In the genomic region with DNA sequence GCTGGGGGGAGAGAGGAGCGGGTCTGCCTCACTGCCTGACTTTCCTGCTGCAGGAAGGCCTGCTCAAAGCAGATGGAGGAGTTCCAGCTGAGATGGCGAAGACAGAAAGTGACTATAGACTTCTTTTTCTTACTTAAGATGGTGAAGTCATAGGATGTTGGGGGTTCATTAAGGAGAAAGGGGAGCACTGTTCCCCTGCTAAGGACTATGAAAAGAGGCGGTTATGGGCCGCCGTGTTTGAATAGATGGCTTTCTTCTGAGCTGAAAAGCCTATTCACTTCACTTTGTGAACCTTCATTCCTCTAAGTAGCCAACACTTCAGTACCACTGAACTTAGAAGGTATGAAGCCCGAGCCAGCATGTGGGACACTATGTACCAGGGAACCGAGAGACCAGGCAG, we compare ENCODE assay signal across 13 mouse cellular contexts. TPM values are rescaled to one million over a fixed set of nuclear protein-coding genes. Genes with fewer than 3 reads are reported as not detected.
DNase-seq lines count a peak whose midpoint lies in the region; ATAC-seq and TF ChIP-seq lines count a peak whose summit lies in the region.
"Had no signal": no experiment of that assay in that cellular context is flagged by ENCODE, and none has a peak within 500 bp of the region (broad histone marks: within the 10 kb centered on the region; RNA-seq: fewer than 3 reads in every experiment).

No protein-coding gene starts in this region.

- no peak for DNase-seq in hindbrain, postnatal 0 days (ENCODE audit: low spot score)
- DNase-seq in brain, embryonic 14.5 days (ENCODE audit: low read depth): peak; percentile 26
- DNase-seq in limb, embryonic 14.5 days (ENCODE audit: low spot score): no peak

- 0 out of 2 replicates have a peak, but pooled peaks have one; percentile 19 for ATAC-seq in forebrain, embryonic 13.5 days
- ATAC-seq in forebrain, embryonic 12.5 days (ENCODE audit: low FRiP score): no peak
- peak; percentile 58; the same call in 1 of the 2 replicates for ATAC-seq in hindbrain, postnatal 0 days
- no peak for ATAC-seq in hindbrain, embryonic 13.5 days (ENCODE audit: low FRiP score)
- ATAC-seq in limb, embryonic 14.5 days (ENCODE audit: low FRiP score, low read depth): no peak
- no peak for ATAC-seq in kidney, embryonic 16.5 days (ENCODE audit: low FRiP score, low TSS enrichment)
- ATAC-seq: activated CD4-positive, CD25-positive, alpha-beta regulatory T cell, adult 4 months; forebrain, embryonic 15.5 days; intestine, postnatal 0 days; Patski had no signal

- H3K36me3 ChIP-seq in forebrain, embryonic 13.5 days (ENCODE audit: poor library complexity, severe bottlenecking): no peaks in the 10 kb centered on the region
- H3K36me3 ChIP-seq in forebrain, embryonic 12.5 days (replicated peaks): no peaks in the 10 kb centered on the region
- H3K36me3 ChIP-seq in hindbrain, postnatal 0 days (ENCODE audit: insufficient read depth, low read length): no peaks in the 10 kb centered on the region
- no peaks in the 10 kb centered on the region for H3K36me3 ChIP-seq in hindbrain, embryonic 13.5 days
- H3K36me3 ChIP-seq in limb, embryonic 14.5 days (ENCODE audit: control insufficient read depth, insufficient read depth, low read length): no peaks in the 10 kb centered on the region
- H3K36me3 ChIP-seq in kidney, embryonic 16.5 days (ENCODE audit: insufficient read depth, low read length): no peaks in the 10 kb centered on the region
- H3K36me3 ChIP-seq: forebrain, embryonic 15.5 days; heart, embryonic 13.5 days had no signal

- H3K9me3 ChIP-seq in forebrain, embryonic 13.5 days (replicated peaks): no peaks in the 10 kb centered on the region
- no peaks in the 10 kb centered on the region for H3K9me3 ChIP-seq in forebrain, embryonic 12.5 days
- no peaks in the 10 kb centered on the region for H3K9me3 ChIP-seq in hindbrain, postnatal 0 days (ENCODE audit: low read length)
- no peaks in the 10 kb centered on the region for H3K9me3 ChIP-seq in hindbrain, embryonic 13.5 days
- H3K9me3 ChIP-seq in limb, embryonic 14.5 days (ENCODE audit: control insufficient read depth, low read length): no peaks in the 10 kb centered on the region
- H3K9me3 ChIP-seq in kidney, embryonic 16.5 days (ENCODE audit: low read length): no peaks in the 10 kb centered on the region
- H3K9me3 ChIP-seq: forebrain, embryonic 15.5 days; heart, embryonic 13.5 days had no signal

- no peak overlapping the region for H3K27ac ChIP-seq in forebrain, embryonic 13.5 days
- no peak overlapping the region for H3K27ac ChIP-seq in forebrain, embryonic 12.5 days
- H3K27ac ChIP-seq in hindbrain, postnatal 0 days: no peak overlapping the region
- no peak overlapping the region for H3K27ac ChIP-seq in hindbrain, embryonic 13.5 days
- H3K27ac ChIP-seq in limb, embryonic 14.5 days (replicated peaks; ENCODE audit: low read depth, low read length): 0 out of 2 replicates have a peak overlapping the region, but pooled peaks have one; percentile 19
- no peak overlapping the region for H3K27ac ChIP-seq in kidney, embryonic 16.5 days (ENCODE audit: low read length)
- H3K27ac ChIP-seq: forebrain, embryonic 15.5 days; heart, embryonic 13.5 days had no signal

- no peak for TF ChIP-seq POLR2A in brain, embryonic 14.5 days (IDR thresholded peaks at IDR 0.05; ENCODE audit: borderline replicate concordance, extremely low read depth, insufficient read depth, insufficient read length, poor library complexity, severe bottlenecking)
- TF ChIP-seq POLR2A in limb, embryonic 14.5 days (IDR thresholded peaks at IDR 0.05; ENCODE audit: borderline replicate concordance, extremely low read depth, insufficient read depth, insufficient read length): no peak

- no peak overlapping the region for H3K4me2 ChIP-seq in forebrain, embryonic 13.5 days
- no peak overlapping the region for H3K4me2 ChIP-seq in forebrain, embryonic 12.5 days
- H3K4me2 ChIP-seq in hindbrain, postnatal 0 days (ENCODE audit: low read depth, low read length): no peak overlapping the region
- H3K4me2 ChIP-seq in hindbrain, embryonic 13.5 days: no peak overlapping the region
- no peak overlapping the region for H3K4me2 ChIP-seq in limb, embryonic 14.5 days (replicated peaks; ENCODE audit: low read depth, low read length, severe bottlenecking)
- no peak overlapping the region for H3K4me2 ChIP-seq in kidney, embryonic 16.5 days (replicated peaks; ENCODE audit: low read depth, low read length)
- H3K4me2 ChIP-seq: forebrain, embryonic 15.5 days; heart, embryonic 13.5 days had no signal

- no peaks in the 10 kb centered on the region for H3K27me3 ChIP-seq in forebrain, embryonic 13.5 days
- H3K27me3 ChIP-seq in forebrain, embryonic 12.5 days: no peaks in the 10 kb centered on the region; the same call in 1 of the 2 replicates
- no peaks in the 10 kb centered on the region for H3K27me3 ChIP-seq in hindbrain, postnatal 0 days (ENCODE audit: insufficient read depth, low read length)
- no peaks in the 10 kb centered on the region for H3K27me3 ChIP-seq in hindbrain, embryonic 13.5 days
- H3K27me3 ChIP-seq in limb, embryonic 14.5 days (ENCODE audit: control insufficient read depth, insufficient read depth, low read length): no peaks in the 10 kb centered on the region
- H3K27me3 ChIP-seq in kidney, embryonic 16.5 days (ENCODE audit: insufficient read depth, low read length): no peaks in the 10 kb centered on the region
- H3K27me3 ChIP-seq: CH12.LX; forebrain, embryonic 15.5 days; heart, embryonic 13.5 days had no signal

- peaks cover 20% of the 10 kb centered on the region for H3K4me1 ChIP-seq in forebrain, embryonic 13.5 days
- peaks cover 12% of the 10 kb centered on the region for H3K4me1 ChIP-seq in forebrain, embryonic 12.5 days
- no peaks in the 10 kb centered on the region; the same call in 1 of the 2 replicates for H3K4me1 ChIP-seq in hindbrain, postnatal 0 days (ENCODE audit: insufficient read depth, low read length)
- no peaks in the 10 kb centered on the region for H3K4me1 ChIP-seq in hindbrain, embryonic 13.5 days (replicated peaks)
- no peaks in the 10 kb centered on the region for H3K4me1 ChIP-seq in limb, embryonic 14.5 days (ENCODE audit: control insufficient read depth, insufficient read depth, low read length)
- no peaks in the 10 kb centered on the region for H3K4me1 ChIP-seq in kidney, embryonic 16.5 days (ENCODE audit: insufficient read depth, low read length)

- 11% methylated on average over 7 of the region's 7 CpGs for whole genome bisulfite sequencing in forebrain, embryonic 13.5 days
- 13% methylated on average over 7 of the region's 7 CpGs for WGBS in forebrain, embryonic 12.5 days
- 30% methylated on average over 7 of the region's 7 CpGs for WGBS in hindbrain, postnatal 0 days
- WGBS in hindbrain, embryonic 13.5 days: 35% methylated on average over 7 of the region's 7 CpGs
- WGBS in limb, embryonic 14.5 days: 71% methylated on average over 7 of the region's 7 CpGs
- 75% methylated on average over 7 of the region's 7 CpGs for WGBS in kidney, embryonic 16.5 days

- no peak for TF ChIP-seq CTCF in hindbrain, postnatal 0 days (IDR thresholded peaks at IDR 0.05; ENCODE audit: low read depth)
- no peak for TF ChIP-seq CTCF in brain, embryonic 14.5 days (IDR thresholded peaks at IDR 0.05; ENCODE audit: borderline replicate concordance, extremely low read depth, insufficient read depth, insufficient read length)

- no peak overlapping the region for H3K9ac ChIP-seq in forebrain, embryonic 13.5 days
- no peak overlapping the region for H3K9ac ChIP-seq in forebrain, embryonic 12.5 days
- H3K9ac ChIP-seq in hindbrain, postnatal 0 days (replicated peaks; ENCODE audit: low read length): no peak overlapping the region
- no peak overlapping the region for H3K9ac ChIP-seq in hindbrain, embryonic 13.5 days
- H3K9ac ChIP-seq in limb, embryonic 14.5 days (ENCODE audit: low read depth, low read length, severe bottlenecking): no peak overlapping the region
- no peak overlapping the region for H3K9ac ChIP-seq in kidney, embryonic 16.5 days (replicated peaks; ENCODE audit: low read length)
- H3K9ac ChIP-seq: forebrain, embryonic 15.5 days; heart, embryonic 13.5 days had no signal

- no peak overlapping the region for H3K4me3 ChIP-seq in forebrain, embryonic 13.5 days
- H3K4me3 ChIP-seq in forebrain, embryonic 12.5 days (replicated peaks): no peak overlapping the region
- no peak overlapping the region for H3K4me3 ChIP-seq in hindbrain, postnatal 0 days (ENCODE audit: low read length)
- H3K4me3 ChIP-seq in hindbrain, embryonic 13.5 days: no peak overlapping the region
- no peak overlapping the region for H3K4me3 ChIP-seq in limb, embryonic 14.5 days (replicated peaks; ENCODE audit: low read length)
- no peak overlapping the region for H3K4me3 ChIP-seq in kidney, embryonic 16.5 days (ENCODE audit: low read length)
- H3K4me3 ChIP-seq: forebrain, embryonic 15.5 days; heart, embryonic 13.5 days had no signal

RNA-seq across cellular contexts. Expression of a gene that starts 33.4 kb away (rescaled TPM):
- 6.8 and 7.2 TPM in 2 replicates for polyA plus RNA-seq in forebrain, embryonic 13.5 days (2015; fragmentation: Nextera tagmentation; extraction: Ambion mirVana)
- polyA plus RNA-seq in forebrain, embryonic 12.5 days (2016; fragmentation: Nextera tagmentation; extraction: Ambion mirVana): 7.3 and 8.0 TPM in 2 replicates
- 15.2 and 18.8 TPM in 2 replicates for total RNA-seq in hindbrain, postnatal 0 days (2014; rRNA removed)
- polyA plus RNA-seq in hindbrain, postnatal 0 days (2015; fragmentation: Nextera tagmentation; extraction: Ambion mirVana): 11.3 and 12.0 TPM in 2 replicates
- 12.4 and 12.7 TPM in 2 replicates for polyA plus RNA-seq in hindbrain, embryonic 13.5 days (2015; fragmentation: Nextera tagmentation; extraction: Ambion mirVana)
- polyA plus RNA-seq in brain, embryonic 14.5 days (2012; rRNA removed): 7.7 and 8.8 TPM in 2 replicates
- 3.0 and 3.9 TPM in 2 replicates for polyA plus RNA-seq in limb, embryonic 14.5 days (2012; rRNA removed)
- 6.2 and 6.4 TPM in 2 replicates for polyA plus RNA-seq in limb, embryonic 14.5 days (2014; fragmentation: Nextera tagmentation; extraction: Ambion mirVana)
- 7.7 and 8.2 TPM in 2 replicates for polyA plus RNA-seq in kidney, embryonic 16.5 days (2015; fragmentation: Nextera tagmentation; extraction: Ambion mirVana)

Comparison
In these comparisons a context has a peak if more than half of its experiments do, and no peak if none do; other contexts are left out.
1. ATAC-seq: peak in forebrain, embryonic 13.5 days (single experiment) and hindbrain, postnatal 0 days (single experiment); none in forebrain, embryonic 12.5 days (single experiment), hindbrain, embryonic 13.5 days (single experiment), limb, embryonic 14.5 days (single experiment) and kidney, embryonic 16.5 days (single experiment).